Mouse (Mus musculus) G1E (cell line): ENCODE results near the gene Med21. TPM values are rescaled to one million over a fixed set of nuclear protein-coding genes. Genes with fewer than 3 reads are reported as not detected.

Experiments
- ATAC-seq: 2 replicates; pipeline ENCODE4 v1.8.0; 2016; ENCODE audit warnings: mild to moderate bottlenecking; ENCODE audit not compliant: insufficient number of reproducible peaks, poor library complexity, low FRiP score, severe bottlenecking; ENCODE audit errors: extremely low read depth
- DNase-seq: peaks from one replicate; pipeline ENCODE4 v3.0.0; 2012; ENCODE audit warnings: low spot score
- H3K27me3 ChIP-seq: 2 replicates; pipeline ENCODE4 v1.6.1; 2012; ENCODE audit warnings: mild to moderate bottlenecking, low read length, inconsistent platforms; ENCODE audit not compliant: insufficient read depth
- H3K36me3 ChIP-seq: replicated peaks from 2 replicates; pipeline ENCODE3; 2012; ENCODE audit warnings: mild to moderate bottlenecking, inconsistent platforms
- H3K4me1 ChIP-seq: 2 replicates; pipeline ENCODE4 v1.6.1; 2012; ENCODE audit warnings: low read depth, low read length, inconsistent platforms, mixed read lengths; ENCODE audit not compliant: insufficient read depth
- H3K4me3 ChIP-seq: 2 replicates; pipeline ENCODE4 v1.5.1; 2012; ENCODE audit warnings: low read depth, mild to moderate bottlenecking, inconsistent platforms, low read length, moderate library complexity, mixed read lengths
- H3K9me3 ChIP-seq: replicated peaks from 2 replicates; pipeline ENCODE4 v1.6.1; 2012; ENCODE audit warnings: inconsistent platforms
- CTCF ChIP-seq: IDR thresholded peaks from 2 replicates; pipeline ENCODE4 v1.5.1; 2012; ENCODE audit warnings: low read depth, low read length, inconsistent platforms, mixed read lengths
- GATA1 ChIP-seq: IDR thresholded peaks from 2 replicates; pipeline ENCODE4 v1.6.1; 2012; ENCODE audit warnings: borderline replicate concordance, low read length, inconsistent platforms, mixed read lengths
- GATA2 ChIP-seq: IDR thresholded peaks from 2 replicates; pipeline ENCODE4 v1.6.1; 2012; ENCODE audit warnings: low read depth, low read length, inconsistent platforms, borderline replicate concordance
- POLR2AphosphoS5 ChIP-seq: IDR thresholded peaks from 2 replicates; pipeline ENCODE4 v1.6.1; 2012; ENCODE audit warnings: low read depth, low read length, inconsistent platforms; ENCODE audit not compliant: insufficient replicate concordance
- TAL1 ChIP-seq: conservative IDR thresholded peaks from 2 replicates; pipeline ENCODE4 v1.6.1; 2012; ENCODE audit warnings: low read depth, low read length, inconsistent platforms, mixed read lengths
- polyA plus RNA-seq: library from polyadenylated mRNA; stranded (reverse); fragments of >175 nt; gene quantifications from 2 replicates; pipeline ENCODE4 v1.2.3, GENCODE M21; 2012
- total RNA-seq, 2 experiments: library from RNA; stranded (forward) in 1 of 2; stranded (reverse) in 1 of 2; fragments of 200-1000 nt in 1 of 2; fragments of >200 nt in 1 of 2; fragmentation: Nextera tagmentation in 1 of 2; gene quantifications; 2 replicates each; pipeline ENCODE4 v1.2.3; 2014 to 2017

Med21 gene
- total and polyA plus RNA-seq, 3 experiments: 5.7 to 99.1 (median 65.7) TPM

DNA sequence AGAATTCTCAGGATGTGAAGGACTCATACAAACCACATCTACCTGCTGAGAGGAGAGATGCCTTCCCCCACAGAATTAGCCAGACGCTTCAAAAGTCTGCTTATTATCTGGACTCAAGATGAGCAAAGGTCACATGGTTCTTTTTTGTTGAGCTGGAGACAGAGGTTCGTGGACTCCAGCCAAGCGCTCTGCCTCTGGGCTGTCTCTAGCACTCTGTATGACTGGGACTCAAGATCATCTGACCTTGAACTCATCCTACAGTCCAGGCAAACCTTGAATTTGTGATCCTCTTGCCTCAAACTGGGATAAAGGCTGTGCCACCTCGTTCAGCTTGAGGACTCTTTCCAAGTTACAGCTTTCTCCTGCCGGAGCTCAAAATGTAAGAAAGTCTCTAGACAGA, 21.8 kb downstream of the Med21 start:
- ATAC-seq: no peak
- no peaks in the 10 kb centered on the region for H3K27me3 ChIP-seq
- H3K4me1 ChIP-seq: peaks cover 5% of the 10 kb centered on the region; the same call in 1 of the 2 replicates
- no peak for DNase-seq
- no peak overlapping the region for H3K4me3 ChIP-seq
- TF ChIP-seq TAL1 (no peak), POLR2AphosphoS5 (no peak), CTCF (no peak), GATA2 (no peak), GATA1 (no peak)
- no peaks in the 10 kb centered on the region for H3K9me3 ChIP-seq
- no peaks in the 10 kb centered on the region for H3K36me3 ChIP-seq

DNA sequence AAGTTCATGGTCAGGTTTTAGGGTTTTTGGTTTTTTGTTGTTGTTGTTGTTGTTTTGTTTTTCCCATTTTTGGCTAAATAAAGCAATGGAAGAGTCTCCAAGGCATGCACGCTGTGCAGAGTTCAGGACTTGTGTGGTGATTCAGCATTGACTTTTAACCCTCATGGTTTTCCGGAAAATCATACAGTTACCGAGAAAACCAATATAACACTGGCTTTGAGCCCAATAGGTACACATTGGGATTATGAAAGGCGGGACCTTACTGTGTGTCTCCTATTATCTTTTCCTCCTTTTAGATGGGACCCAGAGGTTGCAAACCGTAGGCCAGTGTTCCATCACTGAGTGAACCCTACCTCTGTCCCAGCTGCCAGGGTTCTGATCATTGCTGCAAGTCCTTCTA, 22.6 kb downstream of the Med21 start:
- DNase-seq: no peak
- no peak overlapping the region for H3K4me3 ChIP-seq
- H3K36me3 ChIP-seq: no peaks in the 10 kb centered on the region
- no peak for TF ChIP-seq CTCF
- no peak for TF ChIP-seq POLR2AphosphoS5
- no peak for TF ChIP-seq GATA1
- no peak for TF ChIP-seq TAL1
- no peak for TF ChIP-seq GATA2
- H3K9me3 ChIP-seq: peaks cover under 1% of the 10 kb centered on the region
- no peak for ATAC-seq
- peaks cover 5% of the 10 kb centered on the region; the same call in 1 of the 2 replicates for H3K4me1 ChIP-seq
- no peaks in the 10 kb centered on the region for H3K27me3 ChIP-seq

- Histone ChIP-seq H3K27me3 (no peaks in the 10 kb centered on the region), H3K4me1 (peaks cover 5% of the 10 kb centered on the region; the same call in 1 of the 2 replicates), H3K4me3 (no peak overlapping the region), H3K9me3 (peaks cover 6% of the 10 kb centered on the region), H3K36me3 (no peaks in the 10 kb centered on the region)
- no peak for TF ChIP-seq GATA1
- DNase-seq: no peak
- no peak for ATAC-seq
Observed at GRCm38 (mm10) chr6:146665408-146665807, 23.1 kb downstream of the Med21 start.

DNA sequence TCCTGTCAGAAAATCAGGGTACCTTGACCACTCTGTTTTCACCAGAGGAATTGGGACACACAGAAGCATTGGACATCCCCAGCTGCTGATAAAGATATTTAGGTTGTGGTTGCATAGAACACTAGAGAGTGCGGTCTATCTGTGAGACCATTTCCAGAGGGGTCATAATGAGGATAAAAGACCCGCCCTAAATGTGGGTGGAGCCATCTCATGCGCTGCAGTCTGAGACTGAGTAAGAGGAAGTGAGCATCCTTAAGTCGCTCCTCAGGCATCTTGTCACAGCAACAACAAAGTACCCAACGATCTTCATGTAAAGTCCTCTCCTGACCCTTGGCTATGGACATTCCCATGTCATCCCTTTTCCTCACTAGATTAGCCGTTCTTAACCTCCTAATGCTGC, 24.5 kb downstream of the Med21 start:
- Histone ChIP-seq H3K36me3 (no peaks in the 10 kb centered on the region), H3K4me3 (no peak overlapping the region), H3K27me3 (no peaks in the 10 kb centered on the region), H3K9me3 (peaks cover 8% of the 10 kb centered on the region), H3K4me1 (peaks cover 2% of the 10 kb centered on the region; the same call in 1 of the 2 replicates)
- ATAC-seq: no peak
- TF ChIP-seq TAL1 (no peak), GATA1 (no peak), POLR2AphosphoS5 (no peak), GATA2 (no peak), CTCF (no peak)
- no peak for DNase-seq

DNA sequence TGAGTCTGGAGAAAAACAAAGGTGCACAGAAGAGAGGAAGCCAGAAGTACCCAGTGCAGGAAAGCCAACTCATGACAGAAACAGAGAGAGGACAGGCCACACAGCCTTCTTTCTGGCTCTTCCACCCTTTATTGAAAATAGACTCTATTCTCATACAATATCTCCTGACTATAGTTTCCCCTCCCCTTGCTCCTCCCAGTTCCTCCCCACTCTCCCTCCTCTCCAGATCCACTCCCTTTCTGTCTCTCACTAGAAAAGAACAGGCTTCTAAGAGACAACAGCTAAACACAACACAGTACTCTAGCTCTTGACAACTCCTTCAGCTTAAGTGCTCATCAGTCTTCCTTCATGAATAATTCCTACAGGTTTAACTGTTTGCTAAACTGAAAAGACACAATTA, 26.3 kb downstream of the Med21 start:
- ATAC-seq (no peak), DNase-seq (no peak)
- Histone ChIP-seq H3K36me3 (no peaks in the 10 kb centered on the region), H3K4me1 (peaks cover 2% of the 10 kb centered on the region; the same call in 1 of the 2 replicates), H3K27me3 (no peaks in the 10 kb centered on the region), H3K9me3 (peaks cover 8% of the 10 kb centered on the region), H3K4me3 (no peak overlapping the region)
- TF ChIP-seq GATA2: no peak
- no peak for TF ChIP-seq TAL1
- TF ChIP-seq POLR2AphosphoS5: no peak

GRCm38 (mm10) chr6:146670956-146671855, 28.9 kb downstream of the Med21 start:
- Histone ChIP-seq H3K4me1 (no peaks in the 10 kb centered on the region), H3K27me3 (peaks cover 3% of the 10 kb centered on the region), H3K4me3 (no peak overlapping the region), H3K36me3 (no peaks in the 10 kb centered on the region), H3K9me3 (peaks cover 8% of the 10 kb centered on the region)
- no peak for DNase-seq
- no peak for ATAC-seq
- TF ChIP-seq POLR2AphosphoS5 (no peak), TAL1 (no peak), CTCF (no peak), GATA2 (no peak), GATA1 (no peak)

GRCm38 (mm10) chr6:146672106-146672505, 29.8 kb downstream of the Med21 start:
- Histone ChIP-seq H3K27me3 (peaks cover 9% of the 10 kb centered on the region), H3K4me1 (no peaks in the 10 kb centered on the region), H3K36me3 (no peaks in the 10 kb centered on the region), H3K4me3 (no peak overlapping the region), H3K9me3 (peaks cover 8% of the 10 kb centered on the region)
- DNase-seq (no peak), ATAC-seq (no peak)
- TF ChIP-seq TAL1 (no peak), CTCF (no peak), GATA2 (no peak), GATA1 (no peak), POLR2AphosphoS5 (no peak)
